Mouse (Mus musculus) limb, embryonic 13.5 days (tissue): ENCODE measurements around the gene Gid4. TPM values are rescaled to one million over a fixed set of nuclear protein-coding genes. Genes with fewer than 3 reads are reported as not detected.
"Not testable (repeated sequence)": the region's sequence is repeated elsewhere in the genome, so short reads cannot be mapped to it uniquely, and the experiment has no call there.

Experiments used
- ATAC-seq: fragments of 200-750 bp; cut with Nextera tagmentation; 2 replicates; pipeline ENCODE4 v1.8.0; 2017; ENCODE audit warnings: low read depth, moderate number of reproducible peaks, moderate TSS enrichment; ENCODE audit not compliant: low FRiP score
- H3K27ac ChIP-seq: fragments of 300-500 bp; sonication (generic); 2 replicates; pipeline ENCODE4 v1.5.1; 2015; ENCODE audit warnings: inconsistent platforms, mild to moderate bottlenecking, moderate library complexity
- H3K27me3 ChIP-seq: fragments of 300-500 bp; sonication (generic); 2 replicates; pipeline ENCODE4 v1.6.1; 2015; ENCODE audit warnings: mild to moderate bottlenecking, inconsistent platforms
- H3K36me3 ChIP-seq: fragments of 300-500 bp; sonication (generic); 2 replicates; pipeline ENCODE4 v1.6.1; 2015; ENCODE audit warnings: inconsistent platforms, mild to moderate bottlenecking, moderate library complexity
- H3K4me1 ChIP-seq: fragments of 300-500 bp; sonication (generic); 2 replicates; pipeline ENCODE4 v1.6.1; 2015; ENCODE audit warnings: inconsistent platforms
- H3K4me2 ChIP-seq: fragments of 300-500 bp; sonication (generic); replicated peaks from 2 replicates; pipeline ENCODE4 v1.6.1; 2015; ENCODE audit warnings: inconsistent platforms, mild to moderate bottlenecking, moderate library complexity
- H3K4me3 ChIP-seq: fragments of 300-500 bp; sonication (generic); 2 replicates; pipeline ENCODE4 v1.5.1; 2015; ENCODE audit warnings: moderate library complexity, mild to moderate bottlenecking, inconsistent platforms
- H3K9ac ChIP-seq: fragments of 300-500 bp; sonication (generic); 2 replicates; pipeline ENCODE4 v1.6.1; 2015; ENCODE audit warnings: mild to moderate bottlenecking, inconsistent platforms
- H3K9me3 ChIP-seq: fragments of 300-500 bp; sonication (generic); 2 replicates; pipeline ENCODE4 v1.6.1; 2016; ENCODE audit warnings: inconsistent platforms
- WGBS: fragments of 180-500 bp; shearing (Covaris S2); methylation state at CpG from one replicate; pipeline ENCODE4 v1.1.7; 2015; 5-methylcytosine and 5-hydroxymethylcytosine counted together
- polyA plus RNA-seq: library from polyadenylated mRNA; unstranded; fragments of >200 nt; fragmentation: Nextera tagmentation; extraction: Ambion mirVana; gene quantifications from 2 replicates; pipeline ENCODE4 v1.2.1, GENCODE M21; 2015

Gene Gid4
- polyA plus RNA-seq, 1 experiment from 2014 or later = 24.9 TPM

- Histone ChIP-seq H3K4me1 (no peaks in the 10 kb centered on the region), H3K4me2 (no peak overlapping the region), H3K9ac (no peak overlapping the region), H3K27ac (no peak overlapping the region), H3K36me3 (peaks cover 85% of the 10 kb centered on the region), H3K9me3 (peaks cover 3% of the 10 kb centered on the region; the same call in 1 of the 2 replicates), H3K27me3 (no peaks in the 10 kb centered on the region), H3K4me3 (no peak overlapping the region)
- ATAC-seq = no peak
- WGBS = 100% methylated on average over 1 of the region's 1 CpGs
Observed at GRCm38 (mm10) chr11:60435133-60435532, 18.2 kb downstream of the Gid4 start.

GRCm38 (mm10) chr11:60436618-60437017 lies 19.7 kb downstream of the Gid4 start:
- WGBS = 91% methylated on average over 3 of the region's 3 CpGs
- no peak for ATAC-seq
- peaks cover 88% of the 10 kb centered on the region for H3K36me3 ChIP-seq
- H3K27ac ChIP-seq = no peak overlapping the region
- peaks cover 3% of the 10 kb centered on the region; the same call in 1 of the 2 replicates for H3K9me3 ChIP-seq
- H3K4me1 ChIP-seq = no peaks in the 10 kb centered on the region
- H3K4me2 ChIP-seq = no peak overlapping the region
- no peaks in the 10 kb centered on the region for H3K27me3 ChIP-seq
- no peak overlapping the region for H3K9ac ChIP-seq
- no peak overlapping the region for H3K4me3 ChIP-seq

GRCm38 (mm10) chr11:60439621-60440020 lies 22.7 kb downstream of the Gid4 start:
- WGBS = 20% methylated on average over 1 of the region's 1 CpGs
- H3K9me3 ChIP-seq, H3K9ac ChIP-seq: not testable (repeated sequence)

GRCm38 (mm10) chr11:60440176-60440575 lies 23.2 kb downstream of the Gid4 start:
- Histone ChIP-seq H3K36me3 (peaks cover 86% of the 10 kb centered on the region), H3K9ac (no peak overlapping the region), H3K27ac (no peak overlapping the region), H3K9me3 (no peaks in the 10 kb centered on the region), H3K4me2 (no peak overlapping the region), H3K4me3 (no peak overlapping the region), H3K4me1 (no peaks in the 10 kb centered on the region), H3K27me3 (no peaks in the 10 kb centered on the region)
- WGBS = 34% methylated on average over 7 of the region's 7 CpGs
- no peak for ATAC-seq

More at GRCm38 (mm10) chr11:60439621-60440020, 22.7 kb downstream of the Gid4 start:
- peaks cover 90% of the 10 kb centered on the region for H3K36me3 ChIP-seq
- H3K27me3 ChIP-seq, H3K27ac ChIP-seq, ATAC-seq, H3K4me3 ChIP-seq, H3K4me2 ChIP-seq, H3K4me1 ChIP-seq: not testable (repeated sequence)

- H3K4me2 ChIP-seq = no peak overlapping the region
- ATAC-seq = no peak
- whole genome bisulfite sequencing = 89% methylated on average over 6 of the region's 6 CpGs
- H3K27ac ChIP-seq = no peak overlapping the region
- H3K27me3 ChIP-seq = no peaks in the 10 kb centered on the region
- H3K36me3 ChIP-seq = peaks cover 63% of the 10 kb centered on the region
- no peak overlapping the region for H3K4me3 ChIP-seq
- no peaks in the 10 kb centered on the region for H3K9me3 ChIP-seq
- no peaks in the 10 kb centered on the region for H3K4me1 ChIP-seq
- no peak overlapping the region for H3K9ac ChIP-seq
Observed at GRCm38 (mm10) chr11:60442896-60443295, 26.0 kb downstream of the Gid4 start.

- no peak overlapping the region for H3K9ac ChIP-seq
- no peaks in the 10 kb centered on the region for H3K27me3 ChIP-seq
- H3K4me1 ChIP-seq = no peaks in the 10 kb centered on the region
- no peak overlapping the region for H3K27ac ChIP-seq
- H3K9me3 ChIP-seq = no peaks in the 10 kb centered on the region
- WGBS = 80% methylated on average over 4 of the region's 4 CpGs
- no peak overlapping the region for H3K4me2 ChIP-seq
- H3K36me3 ChIP-seq = peaks cover 52% of the 10 kb centered on the region
- H3K4me3 ChIP-seq = no peak overlapping the region
- no peak for ATAC-seq
Observed at GRCm38 (mm10) chr11:60444007-60444406, 27.1 kb downstream of the Gid4 start.

- Histone ChIP-seq H3K4me1 (peaks cover 16% of the 10 kb centered on the region), H3K9ac (peak within 1 kb of the TSS; percentile 91), H3K4me2 (peak within 1 kb of the TSS; percentile 95), H3K27ac (peak within 1 kb of the TSS; percentile 67; the same call in 1 of the 2 replicates), H3K27me3 (no peaks in the 10 kb centered on the region), H3K36me3 (peaks cover 31% of the 10 kb centered on the region), H3K4me3 (peak within 1 kb of the TSS; percentile 83), H3K9me3 (no peaks in the 10 kb centered on the region)
- 6% methylated on average over 27 of the region's 27 CpGs for WGBS
- ATAC-seq = peak; percentile 95
Observed at GRCm38 (mm10) chr11:60454080-60454744, 37.3 kb downstream of the Gid4 start, which contains the start of gene Drg2. Gene Drg2, plus strand, starts transcription at chr11:60454591.

GRCm38 (mm10) chr11:60454745-60455087 lies 37.8 kb downstream of the Gid4 start:
- Histone ChIP-seq H3K36me3 (peaks cover 36% of the 10 kb centered on the region), H3K4me1 (peaks cover 16% of the 10 kb centered on the region), H3K27ac (peak overlapping the region; percentile 67; the same call in 1 of the 2 replicates), H3K4me2 (peak overlapping the region; percentile 95), H3K27me3 (no peaks in the 10 kb centered on the region), H3K9ac (peak overlapping the region; percentile 91), H3K9me3 (no peaks in the 10 kb centered on the region), H3K4me3 (peak overlapping the region; percentile 83)
- peak; percentile 35; the same call in 1 of the 2 replicates for ATAC-seq
- 0% methylated on average over 17 of the region's 17 CpGs for WGBS

GRCm38 (mm10) chr11:60457973-60458372 lies 41.0 kb downstream of the Gid4 start:
- Histone ChIP-seq H3K36me3 (peaks cover 69% of the 10 kb centered on the region), H3K4me1 (peaks cover 16% of the 10 kb centered on the region), H3K4me3 (no peak overlapping the region), H3K27me3 (no peaks in the 10 kb centered on the region), H3K9me3 (no peaks in the 10 kb centered on the region), H3K27ac (no peak overlapping the region), H3K9ac (0 out of 2 replicates have a peak overlapping the region, but pooled peaks have one; percentile 2), H3K4me2 (no peak overlapping the region)
- 90% methylated on average over 1 of the region's 1 CpGs for WGBS
- no peak for ATAC-seq

GRCm38 (mm10) chr11:60465943-60466380 lies 49.0 kb downstream of the Gid4 start:
- no peaks in the 10 kb centered on the region for H3K9me3 ChIP-seq
- no peak overlapping the region for H3K4me2 ChIP-seq
- H3K4me3 ChIP-seq = no peak overlapping the region
- H3K27me3 ChIP-seq = no peaks in the 10 kb centered on the region
- no peak for ATAC-seq
- peaks cover 95% of the 10 kb centered on the region for H3K36me3 ChIP-seq
- no peak overlapping the region for H3K9ac ChIP-seq
- no peaks in the 10 kb centered on the region for H3K4me1 ChIP-seq
- H3K27ac ChIP-seq = no peak overlapping the region
- 93% methylated on average over 2 of the region's 2 CpGs for WGBS

GRCm38 (mm10) chr11:60469039-60469438 lies 52.1 kb downstream of the Gid4 start, which contains the start of gene Myo15:
Gene Myo15, plus strand, starts transcription at chr11:60469339.
- Histone ChIP-seq H3K9me3 (no peaks in the 10 kb centered on the region), H3K27me3 (no peaks in the 10 kb centered on the region), H3K4me3 (no peak within 1 kb of the TSS), H3K27ac (no peak within 1 kb of the TSS), H3K4me1 (no peaks in the 10 kb centered on the region), H3K9ac (no peak within 1 kb of the TSS), H3K4me2 (no peak within 1 kb of the TSS), H3K36me3 (peaks cover 65% of the 10 kb centered on the region)
- 94% methylated on average over 3 of the region's 3 CpGs for WGBS
- no peak for ATAC-seq

GRCm38 (mm10) chr11:60470743-60471142 lies 53.8 kb downstream of the Gid4 start:
- WGBS = 86% methylated on average over 9 of the region's 9 CpGs
- Histone ChIP-seq H3K4me2 (no peak overlapping the region), H3K4me3 (no peak overlapping the region), H3K4me1 (0 out of 2 replicates have a peak, but pooled peaks cover 3% of the 10 kb centered on the region), H3K27me3 (no peaks in the 10 kb centered on the region), H3K36me3 (peaks cover 48% of the 10 kb centered on the region), H3K9ac (no peak overlapping the region), H3K9me3 (no peaks in the 10 kb centered on the region), H3K27ac (no peak overlapping the region)
- ATAC-seq = no peak
